Mouse (Mus musculus) CH12.LX (cell line): ENCODE measurements at regions not wholly inside any gene's neighbourhood (a gene's known extent, or its start where the extent isn't known, plus 50 kb on each side); places are given as distances from the start of the nearest gene placed in this dataset.

Experiments
- BHLHE40 ChIP-seq: IDR thresholded peaks from 2 replicates; pipeline ENCODE4 v1.6.1; 2011; ENCODE audit warnings: mild to moderate bottlenecking, low read depth, low read length, improper control_type of control experiment
- CTCF ChIP-seq, 2 experiments: IDR thresholded peaks in 1 of 2; conservative IDR thresholded peaks in 1 of 2; 2 replicates each; pipeline ENCODE4 v1.5.1; 2011 to 2012; ENCODE audit warnings: low read depth in 2 of 2, low read length in 2 of 2, improper control_type of control experiment in 1 of 2, inconsistent platforms in 1 of 2, mild to moderate bottlenecking in 1 of 2, moderate library complexity in 1 of 2
- EP300 ChIP-seq: IDR thresholded peaks from 2 replicates; pipeline ENCODE4 v1.6.1; 2011; ENCODE audit warnings: low read length, improper control_type of control experiment
- MAFK ChIP-seq: IDR thresholded peaks from 2 replicates; pipeline ENCODE4 v1.6.1; 2011; ENCODE audit warnings: low read length, improper control_type of control experiment; ENCODE audit not compliant: insufficient replicate concordance
- POLR2A ChIP-seq: IDR thresholded peaks from 2 replicates; pipeline ENCODE4 v1.6.1; 2011; ENCODE audit warnings: low read depth, mild to moderate bottlenecking, improper control_type of control experiment, low read length
- RAD21 ChIP-seq: IDR thresholded peaks from 2 replicates; pipeline ENCODE4 v1.6.1; 2011; ENCODE audit warnings: low read depth, mild to moderate bottlenecking, low read length, improper control_type of control experiment, moderate library complexity
- RCOR1 ChIP-seq: conservative IDR thresholded peaks from 2 replicates; pipeline ENCODE4 v1.6.1; 2012; ENCODE audit warnings: low read depth, mild to moderate bottlenecking, inconsistent platforms, low read length, improper control_type of control experiment
- SIN3A ChIP-seq: IDR thresholded peaks from 2 replicates; pipeline ENCODE4 v1.6.1; 2012; ENCODE audit warnings: low read length, improper control_type of control experiment, inconsistent platforms

DNA sequence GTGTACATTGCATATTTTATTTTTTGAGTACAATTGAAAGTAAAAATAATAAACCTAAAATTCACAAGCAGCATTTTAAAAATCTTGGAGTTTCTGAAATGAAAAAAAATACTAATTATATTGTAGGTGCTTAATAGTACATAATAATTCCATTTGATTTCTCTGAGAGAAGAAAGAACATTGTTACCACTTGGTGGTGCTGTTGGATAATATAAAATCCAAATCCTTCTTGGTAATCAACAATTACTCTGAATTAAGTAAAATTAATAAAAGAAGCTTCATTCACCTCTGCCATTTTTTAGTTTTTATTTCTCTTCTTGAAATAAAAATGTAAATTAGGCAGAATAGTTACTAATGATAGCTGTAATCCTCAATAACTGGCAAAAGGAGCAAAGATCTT is 563.2 kb upstream of the Pcdh20 start:
- TF ChIP-seq EP300 (no peak), SIN3A (no peak), POLR2A (no peak), CTCF (conservative IDR thresholded peaks at IDR 0.05 in 1 of 2, IDR thresholded peaks at IDR 0.05 in 1 of 2; ENCODE audit: low read depth in 2 of 2, low read length in 2 of 2) (no peak), MAFK (no peak), RAD21 (no peak; the same call in none of the 2 replicates), BHLHE40 (no peak), RCOR1 (no peak)
